Mouse (Mus musculus) cerebellum, postnatal 4 days (tissue): ENCODE results near the gene Arhgap40.

Experiments
- DNase-seq, 2 experiments: peaks; one replicate each; pipeline ENCODE4 v3.0.0; 2022; ENCODE audit warnings: low spot score in 2 of 2, mixed read lengths in 1 of 2

Arhgap40 gene

GRCm38 (mm10) chr2:158512528-158512927 lies at the start of gene Arhgap40:
TSS of gene Arhgap40 (plus strand) at chr2:158512796.
- no peak for DNase-seq

- no peak for DNase-seq
Measured at GRCm38 (mm10) chr2:158474159-158474558, 38.4 kb upstream of the Arhgap40 start.

GRCm38 (mm10) chr2:158477640-158478039 lies 35.0 kb upstream of the Arhgap40 start:
- DNase-seq = no peak

GRCm38 (mm10) chr2:158498457-158498856 lies 14.1 kb upstream of the Arhgap40 start:
- DNase-seq = no peak

GRCm38 (mm10) chr2:158501836-158502812 lies 10.5 kb upstream of the Arhgap40 start, which contains the start of gene Adig:
TSS of gene Adig (plus strand) at chr2:158502612.
- DNase-seq = no peak

GRCm38 (mm10) chr2:158503226-158503625 lies 9.4 kb upstream of the Arhgap40 start:
- DNase-seq = no peak

GRCm38 (mm10) chr2:158503671-158504070 lies 8.9 kb upstream of the Arhgap40 start:
- no peak for DNase-seq

GRCm38 (mm10) chr2:158506475-158506874 lies 6.1 kb upstream of the Arhgap40 start:
- no peak for DNase-seq

GRCm38 (mm10) chr2:158507046-158507445 lies 5.5 kb upstream of the Arhgap40 start:
- no peak for DNase-seq

GRCm38 (mm10) chr2:158510665-158511064 lies 1.9 kb upstream of the Arhgap40 start:
- DNase-seq = no peak

GRCm38 (mm10) chr2:158513821-158514336 lies 1.3 kb downstream of the Arhgap40 start:
- no peak for DNase-seq

GRCm38 (mm10) chr2:158518583-158518982 lies 6.0 kb downstream of the Arhgap40 start:
- DNase-seq = no peak

- no peak for DNase-seq
Measured at GRCm38 (mm10) chr2:158519071-158519470, 6.5 kb downstream of the Arhgap40 start.

- DNase-seq = no peak
Measured at GRCm38 (mm10) chr2:158519800-158520199, 7.2 kb downstream of the Arhgap40 start.

GRCm38 (mm10) chr2:158523060-158523459 lies 10.5 kb downstream of the Arhgap40 start:
- DNase-seq = no peak

GRCm38 (mm10) chr2:158524129-158524860 lies 11.7 kb downstream of the Arhgap40 start:
- DNase-seq = no peak

GRCm38 (mm10) chr2:158534090-158534489 lies 21.5 kb downstream of the Arhgap40 start:
- peak; percentile 47 to 78 for DNase-seq

GRCm38 (mm10) chr2:158534559-158534958 lies 22.0 kb downstream of the Arhgap40 start:
- no peak for DNase-seq

GRCm38 (mm10) chr2:158539433-158540305 lies 27.1 kb downstream of the Arhgap40 start:
- DNase-seq = no peak

- no peak for DNase-seq
Measured at GRCm38 (mm10) chr2:158541286-158541685, 28.7 kb downstream of the Arhgap40 start.

- no peak for DNase-seq
Measured at GRCm38 (mm10) chr2:158545266-158545665, 32.7 kb downstream of the Arhgap40 start.
